Mouse (Mus musculus) bone marrow, adult 2 months (tissue): ENCODE results near the gene Pepd.

ENCODE experiments used
- CTCF ChIP-seq: fragments of 200-500 bp; IDR thresholded peaks from 2 replicates; pipeline ENCODE4 v1.5.1; 2011; ENCODE audit warnings: low read length, control low read depth; ENCODE audit not compliant: control insufficient read depth, insufficient read depth
- POLR2A ChIP-seq: fragments of 200-500 bp; IDR thresholded peaks from 2 replicates; pipeline ENCODE4 v1.6.1; 2011; ENCODE audit warnings: low read depth, mild to moderate bottlenecking, control low read depth, low read length, borderline replicate concordance; ENCODE audit not compliant: control insufficient read depth

- TF ChIP-seq POLR2A, result no peak
- TF ChIP-seq CTCF, result no peak
Measured at GRCm38 (mm10) chr7:34925956-34926355, 13.8 kb downstream of the Pepd start.
